Mouse (Mus musculus): Measurements from ENCODE around the gene Dnah14.

- TF ChIP-seq CTCF (IDR thresholded peaks at IDR 0.05; ENCODE audit: extremely low read depth, insufficient read depth, low read length) = no peak
- TF ChIP-seq POLR2A (IDR thresholded peaks at IDR 0.05; ENCODE audit: extremely low read depth, insufficient read depth, low read length) = no peak
These were observed 157.2 kb downstream of the Dnah14 start for GRCm38 (mm10) chr1:181733517-181733916.
